Mouse (Mus musculus) spleen, adult 2 months (tissue): ENCODE data around the gene Snx30.

Experiments used
- CTCF ChIP-seq: fragments of 200-500 bp; IDR thresholded peaks from 2 replicates; pipeline ENCODE4 v1.5.1; 2011; ENCODE audit warnings: mild to moderate bottlenecking, inconsistent platforms; ENCODE audit not compliant: insufficient read depth, insufficient read length, insufficient replicate concordance; ENCODE audit errors: extremely low read depth
- POLR2A ChIP-seq: fragments of 200-500 bp; IDR thresholded peaks from 2 replicates; pipeline ENCODE4 v1.6.1; 2011; ENCODE audit warnings: low read depth, low read length, inconsistent platforms

DNA sequence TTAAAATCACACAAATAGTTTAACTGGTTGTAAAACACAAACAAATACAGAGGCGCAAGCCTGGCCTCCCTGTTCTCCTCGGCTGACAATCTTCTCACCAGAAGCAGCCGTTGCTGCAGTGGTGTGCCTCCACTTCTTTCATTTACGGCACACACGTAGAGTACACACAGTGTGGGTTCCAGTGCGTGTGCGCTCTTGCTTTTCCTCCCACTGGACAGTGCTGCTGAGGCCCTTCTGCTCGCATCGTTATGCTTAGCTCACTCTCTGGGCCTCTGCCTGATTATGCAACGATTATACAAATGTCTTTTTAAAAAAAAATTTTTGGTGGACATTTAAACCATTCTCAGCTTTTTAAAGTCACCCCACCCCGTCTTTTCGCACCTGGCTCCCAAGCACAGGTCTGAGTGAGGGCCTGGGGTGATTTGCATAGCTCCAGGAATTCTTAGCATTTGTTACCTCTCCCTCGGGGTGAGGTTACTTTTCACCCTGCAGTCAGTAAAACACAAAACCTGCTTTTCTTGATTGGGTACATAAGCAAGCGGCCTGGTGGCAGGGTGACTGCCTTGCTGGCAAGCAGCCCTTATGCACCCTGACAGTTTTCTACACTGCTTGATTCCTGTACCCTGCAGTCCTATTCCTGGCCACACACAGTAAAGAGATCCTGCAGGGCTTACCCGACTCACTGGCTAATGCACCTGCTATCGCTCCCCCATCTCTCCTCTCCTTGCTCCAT lies 54.2 kb downstream of the Snx30 start:
- TF ChIP-seq CTCF (no peak), POLR2A (no peak)
